Mouse (Mus musculus) forebrain, embryonic 14.5 days (tissue): Measurements from ENCODE around the gene Rps15a. TPM values are rescaled to one million over a fixed set of nuclear protein-coding genes. Genes with fewer than 3 reads are reported as not detected.

Experiments used
- ATAC-seq: fragments of 200-750 bp; cut with Nextera tagmentation; 2 replicates; pipeline ENCODE4 v1.8.0; 2017; ENCODE audit warnings: mild to moderate bottlenecking, moderate library complexity
- DNase-seq: peaks from one replicate; pipeline ENCODE4 v3.0.0-alpha.2; 2015; ENCODE audit warnings: low spot score
- H3K27ac ChIP-seq: fragments of 300-500 bp; sonication (generic); 2 replicates; pipeline ENCODE4 v1.5.1; 2014; ENCODE audit warnings: low read depth, mild to moderate bottlenecking, control low read depth, low read length, moderate library complexity
- H3K27me3 ChIP-seq: fragments of 300-500 bp; sonication (generic); replicated peaks from 2 replicates; pipeline ENCODE4 v1.6.1; 2014; ENCODE audit warnings: low read length, control low read depth, mixed read lengths; ENCODE audit not compliant: control insufficient read depth, insufficient read depth
- H3K36me3 ChIP-seq: fragments of 300-500 bp; sonication (generic); 2 replicates; pipeline ENCODE4 v1.6.1; 2014; ENCODE audit warnings: low read length, control low read depth; ENCODE audit not compliant: control insufficient read depth, insufficient read depth
- H3K4me1 ChIP-seq: fragments of 300-500 bp; sonication (generic); 2 replicates; pipeline ENCODE4 v1.6.1; 2014; ENCODE audit warnings: antibody characterized with exemption, low read length, control low read depth; ENCODE audit not compliant: control insufficient read depth, insufficient read depth
- H3K4me2 ChIP-seq: fragments of 300-500 bp; sonication (generic); 2 replicates; pipeline ENCODE4 v1.6.1; 2014; ENCODE audit warnings: mild to moderate bottlenecking, control low read depth, low read length
- H3K4me3 ChIP-seq: fragments of 300-500 bp; sonication (generic); 2 replicates; pipeline ENCODE4 v1.5.1; 2014; ENCODE audit warnings: low read depth, low read length, control low read depth
- H3K9ac ChIP-seq: fragments of 300-500 bp; sonication (generic); 2 replicates; pipeline ENCODE4 v1.6.1; 2014; ENCODE audit warnings: mild to moderate bottlenecking, low read length, control low read depth, moderate library complexity
- H3K9me3 ChIP-seq: fragments of 300-500 bp; sonication (generic); replicated peaks from 2 replicates; pipeline ENCODE4 v1.6.1; 2016; ENCODE audit warnings: low read length, control low read depth, mixed read lengths; ENCODE audit not compliant: control insufficient read depth
- WGBS: fragments of 180-500 bp; shearing (Covaris S2); extraction: QIAGEN DNeasy Blood & Tissue Kit; methylation state at CpG from one replicate; pipeline ENCODE4 v1.1.7; 2014; 5-methylcytosine and 5-hydroxymethylcytosine counted together
- polyA plus RNA-seq: library from polyadenylated mRNA; unstranded; fragments of >200 nt; fragmentation: Nextera tagmentation; extraction: Ambion mirVana; gene quantifications from 2 replicates; pipeline ENCODE4 v1.2.1, GENCODE M21; 2014

Rps15a gene
- polyA plus RNA-seq, 1 experiment from 2014 or later = 717 TPM

GRCm38 (mm10) chr7:118104458-118105052 lies 11.4 kb downstream of the Rps15a start:
- ATAC-seq (no peak), DNase-seq (no peak)
- Histone ChIP-seq H3K9ac (no peak overlapping the region), H3K27me3 (no peaks in the 10 kb centered on the region), H3K9me3 (no peaks in the 10 kb centered on the region), H3K4me2 (no peak overlapping the region), H3K4me1 (no peaks in the 10 kb centered on the region), H3K27ac (no peak overlapping the region), H3K36me3 (peaks cover 57% of the 10 kb centered on the region), H3K4me3 (no peak overlapping the region)
- WGBS = 75% methylated on average over 5 of the region's 5 CpGs

- no peak for DNase-seq
- WGBS = 43% methylated on average over 5 of the region's 5 CpGs
Measured at GRCm38 (mm10) chr7:118103462-118104379, 12.3 kb downstream of the Rps15a start.

GRCm38 (mm10) chr7:118102678-118103461 lies 13.1 kb downstream of the Rps15a start:
- peak; percentile 26 for ATAC-seq
- H3K36me3 ChIP-seq = peaks cover 40% of the 10 kb centered on the region
- H3K4me2 ChIP-seq = no peak overlapping the region
- no peaks in the 10 kb centered on the region for H3K27me3 ChIP-seq
- no peak overlapping the region for H3K9ac ChIP-seq
- no peaks in the 10 kb centered on the region for H3K4me1 ChIP-seq
- no peak overlapping the region for H3K4me3 ChIP-seq
- 40% methylated on average over 4 of the region's 4 CpGs for WGBS
- H3K27ac ChIP-seq = no peak overlapping the region
- H3K9me3 ChIP-seq = no peaks in the 10 kb centered on the region
- no peak for DNase-seq

More at GRCm38 (mm10) chr7:118103462-118104379, 12.3 kb downstream of the Rps15a start:
- no peaks in the 10 kb centered on the region for H3K9me3 ChIP-seq
- 0 out of 2 replicates have a peak, but pooled peaks have one; percentile 19 for ATAC-seq
- H3K9ac ChIP-seq = no peak overlapping the region
- H3K4me1 ChIP-seq = no peaks in the 10 kb centered on the region
- H3K27ac ChIP-seq = no peak overlapping the region
- no peak overlapping the region for H3K4me2 ChIP-seq
- H3K27me3 ChIP-seq = no peaks in the 10 kb centered on the region
- H3K36me3 ChIP-seq = peaks cover 49% of the 10 kb centered on the region
- H3K4me3 ChIP-seq = no peak overlapping the region

GRCm38 (mm10) chr7:118102231-118102630 lies 13.8 kb downstream of the Rps15a start:
- H3K4me3 ChIP-seq = no peak overlapping the region
- no peaks in the 10 kb centered on the region for H3K27me3 ChIP-seq
- peak; percentile 47 for ATAC-seq
- no peaks in the 10 kb centered on the region for H3K9me3 ChIP-seq
- H3K36me3 ChIP-seq = peaks cover 34% of the 10 kb centered on the region
- 45% methylated on average over 4 of the region's 4 CpGs for WGBS
- H3K4me2 ChIP-seq = no peak overlapping the region
- H3K27ac ChIP-seq = no peak overlapping the region
- H3K9ac ChIP-seq = no peak overlapping the region
- no peaks in the 10 kb centered on the region for H3K4me1 ChIP-seq
- peak; percentile 89 for DNase-seq

- H3K9ac ChIP-seq = no peak overlapping the region
- ATAC-seq (no peak), DNase-seq (no peak)
- H3K4me2 ChIP-seq = no peak overlapping the region
- no peaks in the 10 kb centered on the region for H3K4me1 ChIP-seq
- WGBS = 78% methylated on average over 7 of the region's 7 CpGs
- H3K27me3 ChIP-seq = no peaks in the 10 kb centered on the region
- H3K9me3 ChIP-seq = no peaks in the 10 kb centered on the region
- H3K27ac ChIP-seq = no peak overlapping the region
- no peak overlapping the region for H3K4me3 ChIP-seq
- no peaks in the 10 kb centered on the region for H3K36me3 ChIP-seq
Measured at GRCm38 (mm10) chr7:118097615-118098014, 18.4 kb downstream of the Rps15a start.

GRCm38 (mm10) chr7:118079987-118080386 lies 36.0 kb downstream of the Rps15a start:
- Histone ChIP-seq H3K4me1 (no peaks in the 10 kb centered on the region), H3K9me3 (no peaks in the 10 kb centered on the region), H3K4me2 (no peak overlapping the region), H3K27me3 (no peaks in the 10 kb centered on the region), H3K36me3 (no peaks in the 10 kb centered on the region), H3K4me3 (no peak overlapping the region), H3K9ac (no peak overlapping the region), H3K27ac (no peak overlapping the region)
- DNase-seq (no peak), ATAC-seq (no peak)
- WGBS = 96% methylated on average over 4 of the region's 4 CpGs

- Histone ChIP-seq H3K4me3 (no peak overlapping the region), H3K9me3 (no peaks in the 10 kb centered on the region), H3K27me3 (no peaks in the 10 kb centered on the region), H3K27ac (no peak overlapping the region), H3K4me2 (no peak overlapping the region), H3K9ac (no peak overlapping the region), H3K36me3 (no peaks in the 10 kb centered on the region), H3K4me1 (no peaks in the 10 kb centered on the region)
- no peak for ATAC-seq
- 88% methylated on average over 5 of the region's 5 CpGs for WGBS
- no peak for DNase-seq
Measured at GRCm38 (mm10) chr7:118079097-118079496, 36.9 kb downstream of the Rps15a start.

- H3K4me1 ChIP-seq = no peaks in the 10 kb centered on the region
- ATAC-seq = no peak
- H3K27ac ChIP-seq = no peak overlapping the region
- no peaks in the 10 kb centered on the region for H3K36me3 ChIP-seq
- no peak for DNase-seq
- WGBS = 91% methylated on average over 5 of the region's 5 CpGs
- H3K27me3 ChIP-seq = no peaks in the 10 kb centered on the region
- no peak overlapping the region for H3K4me3 ChIP-seq
- H3K4me2 ChIP-seq = no peak overlapping the region
- H3K9ac ChIP-seq = no peak overlapping the region
- no peaks in the 10 kb centered on the region for H3K9me3 ChIP-seq
Measured at GRCm38 (mm10) chr7:118067261-118067660, 48.7 kb downstream of the Rps15a start.
